Mouse (Mus musculus) liver, adult 2 months (tissue): ENCODE measurements at regions not wholly inside any gene's neighbourhood (a gene's known extent, or its start where the extent isn't known, plus 50 kb on each side); places are given as distances from the start of the nearest gene placed in this dataset.

Experiments
- CTCF ChIP-seq: fragments of 200-500 bp; IDR thresholded peaks from 2 replicates; pipeline ENCODE4 v1.5.1; 2011; ENCODE audit warnings: low read depth, low read length, control low read depth
- POLR2A ChIP-seq: fragments of 200-500 bp; IDR thresholded peaks from 2 replicates; pipeline ENCODE4 v1.6.1; 2011; ENCODE audit warnings: low read length, control low read depth; ENCODE audit not compliant: insufficient read depth; ENCODE audit errors: extremely low read depth

- TF ChIP-seq CTCF (no peak), POLR2A (no peak)
Observed at GRCm38 (mm10) chr11:90098471-90098870, 68.3 kb downstream of the Tmem100 start.
